Mouse (Mus musculus): ENCODE measurements around the gene Nufip1.

The Nufip1 gene

DNA sequence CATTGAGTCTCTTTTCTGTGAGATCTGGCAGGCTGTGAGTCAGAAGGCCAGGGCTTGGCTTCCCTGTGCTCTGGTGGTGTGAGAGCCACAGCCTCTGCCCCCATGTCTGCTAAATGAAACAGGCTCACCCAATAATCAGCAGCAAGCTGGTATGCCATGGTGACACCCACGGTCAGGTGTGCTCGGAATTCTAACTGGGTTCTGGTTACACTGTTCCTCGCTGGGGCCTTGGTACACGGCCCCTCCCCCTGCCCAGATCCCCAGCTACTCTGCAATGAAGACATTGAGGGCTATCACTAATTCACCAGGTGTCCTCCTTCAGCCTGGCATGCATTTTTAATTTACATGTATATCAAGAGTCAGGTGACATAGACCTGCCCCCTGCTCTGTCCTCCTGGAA lies 75.6 kb downstream of the Nufip1 start:
- DNase-seq, result no peak

Data from liver (tissue).